Mouse (Mus musculus): ENCODE results near the gene Isyna1. TPM values are rescaled to one million over a fixed set of nuclear protein-coding genes. Genes with fewer than 3 reads are reported as not detected.

Isyna1 gene
- polyA plus RNA-seq, 2 experiments, result 30.2 to 61.3 TPM

DNA sequence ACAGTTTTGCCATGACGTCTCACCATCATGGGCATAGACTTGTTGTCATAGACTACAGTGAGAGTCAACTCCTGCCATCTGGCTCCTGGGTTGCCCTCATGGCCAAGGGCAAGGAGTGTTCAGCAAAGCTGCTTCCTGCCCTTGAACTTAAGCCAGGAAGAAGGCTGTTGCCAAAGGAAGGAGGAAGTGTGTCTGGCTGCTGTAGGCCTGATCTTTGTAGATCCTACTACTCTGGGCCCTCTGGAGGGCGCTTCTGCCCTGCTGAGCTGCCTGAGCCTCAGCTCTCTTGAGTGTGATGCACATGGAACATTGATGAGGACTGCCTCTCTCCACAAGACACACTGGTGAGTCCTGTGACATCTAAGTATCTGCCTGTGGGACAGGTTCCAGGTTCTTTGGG, 34.1 kb upstream of the Isyna1 start:
- 42% methylated on average over 2 of the region's 2 CpGs for WGBS (ENCODE audit: insufficient replicate concordance)
- no peaks in the 10 kb centered on the region for H3K36me3 ChIP-seq (replicated peaks; ENCODE audit: control insufficient read depth, insufficient read depth, low read depth)
- no peaks in the 10 kb centered on the region for H3K9me3 ChIP-seq (ENCODE audit: control insufficient read depth, low read length)
- no peak overlapping the region for H3K4me3 ChIP-seq (ENCODE audit: insufficient read depth in 1 of 2, low read depth in 2 of 2, low read length in 2 of 2)
- no peak overlapping the region for H3K9ac ChIP-seq (replicated peaks)
- H3K4me1 ChIP-seq (replicated peaks; ENCODE audit: control insufficient read depth in 2 of 2, insufficient read depth in 2 of 2, low read length in 1 of 2), result peaks cover 17 to 68% of the 10 kb centered on the region in 2 experiments
- H3K27me3 ChIP-seq (ENCODE audit: control insufficient read depth, insufficient read depth, low read length), result no peaks in the 10 kb centered on the region
- peak; percentile 68 for TF ChIP-seq CTCF (IDR thresholded peaks at IDR 0.05; ENCODE audit: low read depth)
- TF ChIP-seq EP300 (IDR thresholded peaks at IDR 0.05; ENCODE audit: low read depth), result no peak
- H3K27ac ChIP-seq, result no peak overlapping the region
- H3K4me2 ChIP-seq (ENCODE audit: low read depth), result no peak overlapping the region
- no peak for DNase-seq (ENCODE audit: low read depth in 3 of 3, low spot score in 3 of 3)
- 0 out of 2 replicates have a peak, but pooled peaks have one; percentile 17 for ATAC-seq (ENCODE audit: insufficient read depth)

DNA sequence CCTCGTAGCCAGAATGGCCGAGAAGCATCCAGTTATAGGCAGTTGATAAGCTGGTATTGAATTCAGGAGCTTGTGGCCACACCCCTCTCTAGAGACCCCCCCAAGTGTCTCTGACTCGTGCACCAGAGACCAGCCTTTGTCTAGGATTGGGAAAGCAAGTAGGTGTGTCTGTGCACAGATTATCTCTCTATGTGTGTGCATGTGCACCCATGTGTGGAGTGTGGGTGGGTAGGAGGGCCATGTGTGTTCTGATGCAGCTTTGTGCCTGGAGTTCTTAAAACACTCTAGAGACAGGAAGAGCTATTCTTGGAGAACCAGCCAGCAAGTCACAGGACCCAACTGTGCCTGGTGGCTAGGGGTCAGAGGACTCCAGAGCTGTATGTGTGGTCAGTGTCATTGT, 33.6 kb upstream of the Isyna1 start:
- Histone ChIP-seq H3K4me3 (ENCODE audit: insufficient read depth in 1 of 2, low read depth in 2 of 2, low read length in 2 of 2) (no peak overlapping the region), H3K27ac (no peak overlapping the region), H3K36me3 (replicated peaks; ENCODE audit: control insufficient read depth, insufficient read depth, low read depth) (no peaks in the 10 kb centered on the region), H3K27me3 (ENCODE audit: control insufficient read depth, insufficient read depth, low read length) (no peaks in the 10 kb centered on the region), H3K9me3 (ENCODE audit: control insufficient read depth, low read length) (no peaks in the 10 kb centered on the region), H3K9ac (replicated peaks) (no peak overlapping the region), H3K4me2 (ENCODE audit: low read depth) (no peak overlapping the region), H3K4me1 (replicated peaks; ENCODE audit: control insufficient read depth in 2 of 2, insufficient read depth in 2 of 2, low read length in 1 of 2) (peaks cover 17 to 70% of the 10 kb centered on the region in 2 experiments)
- no peak for ATAC-seq (ENCODE audit: insufficient read depth)
- DNase-seq (ENCODE audit: low read depth in 3 of 3, low spot score in 3 of 3), result no peak
- 50% methylated on average over 3 of the region's 3 CpGs for WGBS (ENCODE audit: insufficient replicate concordance)
- TF ChIP-seq CTCF (IDR thresholded peaks at IDR 0.05; ENCODE audit: low read depth), result no peak
- no peak for TF ChIP-seq EP300 (IDR thresholded peaks at IDR 0.05; ENCODE audit: low read depth)

DNA sequence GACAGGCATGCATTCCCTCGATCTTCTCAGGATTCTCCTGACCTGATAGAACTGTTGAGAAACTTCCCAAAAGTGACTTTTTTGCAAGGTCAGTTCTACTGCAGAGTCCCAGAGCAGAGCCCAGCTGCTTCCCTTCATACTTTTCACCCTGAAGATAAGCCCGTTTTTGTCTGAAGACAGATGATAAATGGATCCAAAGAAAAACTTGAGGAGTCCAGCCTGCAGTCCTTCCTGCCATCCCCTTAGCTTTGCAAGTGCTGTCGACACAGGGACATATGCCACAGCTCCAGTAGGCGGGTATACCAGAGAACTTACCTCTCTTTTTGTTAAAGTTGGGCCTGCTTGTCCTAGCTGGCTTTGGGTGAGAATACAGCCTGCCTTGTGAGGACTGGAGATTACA, 32.8 kb upstream of the Isyna1 start:
- H3K4me3 ChIP-seq (ENCODE audit: insufficient read depth in 1 of 2, low read depth in 2 of 2, low read length in 2 of 2), result no peak overlapping the region
- no peak overlapping the region for H3K4me2 ChIP-seq (ENCODE audit: low read depth)
- H3K36me3 ChIP-seq (replicated peaks; ENCODE audit: control insufficient read depth, insufficient read depth, low read depth), result no peaks in the 10 kb centered on the region
- no peak overlapping the region; the same call in 1 of the 2 replicates for H3K27ac ChIP-seq
- no peaks in the 10 kb centered on the region for H3K9me3 ChIP-seq (ENCODE audit: control insufficient read depth, low read length)
- no peaks in the 10 kb centered on the region for H3K27me3 ChIP-seq (ENCODE audit: control insufficient read depth, insufficient read depth, low read length)
- no peak overlapping the region for H3K9ac ChIP-seq (replicated peaks)
- ATAC-seq (ENCODE audit: insufficient read depth) (peak; percentile 2; the same call in 1 of the 2 replicates), DNase-seq (ENCODE audit: low read depth in 3 of 3, low spot score in 3 of 3) (no peak)
- H3K4me1 ChIP-seq (replicated peaks; ENCODE audit: control insufficient read depth in 2 of 2, insufficient read depth in 2 of 2, low read length in 1 of 2), result peaks cover 19 to 66% of the 10 kb centered on the region in 2 experiments
- TF ChIP-seq EP300 (IDR thresholded peaks at IDR 0.05; ENCODE audit: low read depth), result no peak
- 29% methylated on average over 4 of the region's 4 CpGs for WGBS (ENCODE audit: insufficient replicate concordance)

DNA sequence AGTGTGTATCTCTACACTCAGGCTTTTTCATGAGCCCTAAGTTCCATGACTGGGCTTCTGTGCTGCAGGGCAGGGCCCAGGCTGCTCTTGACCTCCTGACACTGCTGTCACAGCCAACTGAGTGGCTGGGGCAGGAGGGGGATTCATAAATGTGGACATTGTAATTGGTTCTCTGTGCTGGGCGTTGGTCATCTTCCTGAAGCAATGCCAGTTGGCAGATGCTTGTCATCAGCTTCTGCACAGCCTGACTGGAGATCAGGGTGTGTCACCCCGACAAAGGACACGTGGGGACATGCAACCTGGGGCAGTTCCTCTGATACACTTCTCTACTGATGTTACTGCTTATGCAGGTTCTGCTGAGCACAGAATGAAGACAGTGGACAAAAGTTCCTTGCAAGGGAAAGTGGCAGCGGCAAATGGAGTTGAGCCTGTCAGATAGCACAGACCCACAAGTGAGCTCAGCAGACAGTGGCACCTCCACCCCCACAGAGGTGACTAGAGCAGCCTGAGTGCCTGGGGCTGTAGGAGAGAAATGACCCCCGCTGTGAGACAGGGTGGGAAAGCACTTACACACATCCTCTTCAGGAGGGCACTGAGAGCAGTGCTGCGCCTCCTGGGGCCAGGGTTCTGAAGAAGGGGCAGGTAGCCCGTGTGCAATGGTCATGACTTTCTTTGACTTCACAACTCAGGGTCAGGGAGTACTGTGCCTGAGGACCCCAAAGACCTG, 32.2 kb upstream of the Isyna1 start:
- Histone ChIP-seq H3K4me2 (ENCODE audit: low read depth) (no peak overlapping the region), H3K9me3 (ENCODE audit: control insufficient read depth, low read length) (no peaks in the 10 kb centered on the region), H3K27me3 (ENCODE audit: control insufficient read depth, insufficient read depth, low read length) (no peaks in the 10 kb centered on the region), H3K4me3 (ENCODE audit: insufficient read depth in 1 of 2, low read depth in 2 of 2, low read length in 2 of 2) (no peak overlapping the region), H3K4me1 (replicated peaks; ENCODE audit: control insufficient read depth in 2 of 2, insufficient read depth in 2 of 2, low read length in 1 of 2) (peaks cover 19 to 63% of the 10 kb centered on the region in 2 experiments), H3K36me3 (replicated peaks; ENCODE audit: control insufficient read depth, insufficient read depth, low read depth) (no peaks in the 10 kb centered on the region), H3K9ac (replicated peaks) (no peak overlapping the region), H3K27ac (no peak overlapping the region)
- 0 out of 2 replicates have a peak, but pooled peaks have one; percentile 36 for ATAC-seq (ENCODE audit: insufficient read depth)
- DNase-seq (ENCODE audit: low read depth in 3 of 3, low spot score in 3 of 3), result no peak
- TF ChIP-seq EP300 (IDR thresholded peaks at IDR 0.05; ENCODE audit: low read depth), result no peak
- no peak for TF ChIP-seq CTCF (IDR thresholded peaks at IDR 0.05; ENCODE audit: low read depth)
- 52% methylated on average over 7 of the region's 7 CpGs for WGBS (ENCODE audit: insufficient replicate concordance)

DNA sequence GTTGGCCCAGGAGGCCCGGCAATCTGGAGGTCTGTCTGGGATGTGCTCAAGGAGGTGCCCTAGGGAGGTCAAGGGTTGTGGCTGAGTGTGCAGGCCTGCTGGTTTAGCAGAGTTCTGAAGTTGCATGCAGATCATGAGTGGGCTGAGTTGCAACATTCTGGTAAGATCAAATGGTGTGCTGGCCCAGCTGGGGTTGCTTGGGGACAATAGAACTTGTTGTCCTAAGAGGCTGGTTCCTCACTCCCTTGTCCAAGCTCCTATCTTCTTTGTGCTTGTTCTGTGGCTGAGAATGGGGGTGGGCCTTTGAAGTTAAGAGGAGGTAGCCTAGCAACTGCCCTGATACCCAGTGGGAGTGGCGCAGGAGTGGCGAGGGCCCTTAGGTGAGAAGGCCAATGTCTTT, 31.4 kb upstream of the Isyna1 start:
- Histone ChIP-seq H3K36me3 (replicated peaks; ENCODE audit: control insufficient read depth, insufficient read depth, low read depth) (no peaks in the 10 kb centered on the region), H3K9ac (replicated peaks) (no peak overlapping the region), H3K9me3 (ENCODE audit: control insufficient read depth, low read length) (no peaks in the 10 kb centered on the region), H3K4me1 (replicated peaks; ENCODE audit: control insufficient read depth in 2 of 2, insufficient read depth in 2 of 2, low read length in 1 of 2) (peaks cover 19 to 55% of the 10 kb centered on the region in 2 experiments), H3K4me2 (ENCODE audit: low read depth) (no peak overlapping the region), H3K4me3 (ENCODE audit: insufficient read depth in 1 of 2, low read depth in 2 of 2, low read length in 2 of 2) (no peak overlapping the region), H3K27me3 (ENCODE audit: control insufficient read depth, insufficient read depth, low read length) (no peaks in the 10 kb centered on the region), H3K27ac (no peak overlapping the region)
- 60% methylated on average over 3 of the region's 3 CpGs for WGBS (ENCODE audit: insufficient replicate concordance)
- TF ChIP-seq EP300 (IDR thresholded peaks at IDR 0.05; ENCODE audit: low read depth) (no peak), CTCF (IDR thresholded peaks at IDR 0.05; ENCODE audit: low read depth) (no peak)
- DNase-seq (ENCODE audit: low read depth in 3 of 3, low spot score in 3 of 3), result no peak
- no peak for ATAC-seq (ENCODE audit: insufficient read depth)

Measured in liver, embryonic 14.5 days (tissue).